Mouse (Mus musculus) liver, embryonic 16.5 days (tissue): Measurements from ENCODE around the gene Recql. TPM values are rescaled to one million over a fixed set of nuclear protein-coding genes. Genes with fewer than 3 reads are reported as not detected.
A peak's percentile ranks its signal among the peaks of the same experiment; 100 is the strongest.

Experiments used
- ATAC-seq: fragments of 200-750 bp; cut with Nextera tagmentation; 2 replicates; pipeline ENCODE4 v1.8.0; 2017; ENCODE audit warnings: low read depth, mild to moderate bottlenecking, moderate number of reproducible peaks, moderate library complexity
- H3K27ac ChIP-seq: fragments of 300-500 bp; sonication (generic); 2 replicates; pipeline ENCODE4 v1.5.1; 2014; ENCODE audit warnings: mild to moderate bottlenecking, low read length
- H3K27me3 ChIP-seq: fragments of 300-500 bp; sonication (generic); 2 replicates; pipeline ENCODE4 v1.6.1; 2014; ENCODE audit warnings: low read depth, low read length, mixed read lengths; ENCODE audit not compliant: control insufficient read depth, insufficient read depth
- H3K36me3 ChIP-seq: fragments of 300-500 bp; sonication (generic); 2 replicates; pipeline ENCODE4 v1.6.1; 2014; ENCODE audit warnings: mild to moderate bottlenecking; ENCODE audit not compliant: control insufficient read depth, insufficient read depth
- H3K4me1 ChIP-seq: fragments of 300-500 bp; sonication (generic); 2 replicates; pipeline ENCODE4 v1.6.1; 2014; ENCODE audit warnings: low read depth, low read length, mixed read lengths; ENCODE audit not compliant: control insufficient read depth
- H3K4me2 ChIP-seq: fragments of 300-500 bp; sonication (generic); 2 replicates; pipeline ENCODE4 v1.6.1; 2014; ENCODE audit warnings: low read depth, low read length, mixed read lengths
- H3K4me3 ChIP-seq: fragments of 300-500 bp; sonication (generic); 2 replicates; pipeline ENCODE4 v1.5.1; 2014; ENCODE audit warnings: low read depth, mild to moderate bottlenecking, low read length
- H3K9ac ChIP-seq: fragments of 300-500 bp; sonication (generic); 2 replicates; pipeline ENCODE4 v1.6.1; 2014; ENCODE audit warnings: low read depth, low read length
- H3K9me3 ChIP-seq: fragments of 300-500 bp; sonication (generic); replicated peaks from 2 replicates; pipeline ENCODE4 v1.6.1; 2016; ENCODE audit warnings: low read length; ENCODE audit not compliant: control insufficient read depth
- WGBS: fragments of 180-500 bp; shearing (Covaris S2); extraction: QIAGEN DNeasy Blood & Tissue Kit; methylation state at CpG from one replicate; pipeline ENCODE4 v1.1.7; 2014; ENCODE audit not compliant: insufficient replicate concordance; 5-methylcytosine and 5-hydroxymethylcytosine counted together
- polyA plus RNA-seq: library from polyadenylated mRNA; unstranded; fragments of >200 nt; fragmentation: Nextera tagmentation; extraction: Ambion mirVana; gene quantifications from 2 replicates; pipeline ENCODE4 v1.2.1, GENCODE M21; 2015

Gene Recql
- polyA plus RNA-seq, 1 experiment from 2014 or later = 12.1 TPM

GRCm38 (mm10) chr6:142392312-142392711, 5.4 kb upstream of the Recql start:
- no peak overlapping the region for H3K27ac ChIP-seq
- H3K9ac ChIP-seq = no peak overlapping the region
- no peak for ATAC-seq
- peaks cover 9% of the 10 kb centered on the region for H3K4me1 ChIP-seq
- no peak overlapping the region for H3K4me2 ChIP-seq
- 32% methylated on average over 5 of the region's 5 CpGs for WGBS
- H3K9me3 ChIP-seq = no peaks in the 10 kb centered on the region
- no peak overlapping the region for H3K4me3 ChIP-seq
- peaks cover 18% of the 10 kb centered on the region for H3K36me3 ChIP-seq
- H3K27me3 ChIP-seq = no peaks in the 10 kb centered on the region

DNA sequence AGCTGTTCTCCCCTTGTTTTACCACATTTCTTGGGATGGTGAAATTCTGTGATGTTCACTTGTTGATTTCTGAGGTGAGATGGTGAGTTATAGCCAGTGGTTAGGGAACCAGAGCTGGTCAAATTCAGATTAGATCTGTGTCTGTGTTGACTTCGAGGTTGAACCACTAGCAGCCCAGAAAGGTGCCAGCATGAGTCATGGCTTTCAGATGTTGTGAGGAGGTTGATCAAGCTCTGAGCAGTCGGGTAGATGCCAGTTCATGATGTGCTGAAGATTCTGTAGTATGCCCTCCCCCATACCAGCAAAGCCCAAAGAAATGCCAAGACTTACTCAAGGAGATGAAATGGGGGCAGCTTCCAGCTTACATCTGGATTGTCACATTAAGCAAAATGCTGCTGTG, 2.2 kb upstream of the Recql start:
- no peaks in the 10 kb centered on the region for H3K9me3 ChIP-seq
- peaks cover 12% of the 10 kb centered on the region for H3K4me1 ChIP-seq
- H3K4me3 ChIP-seq = no peak overlapping the region
- WGBS = 37% methylated on average over 2 of the region's 2 CpGs
- ATAC-seq = no peak
- no peaks in the 10 kb centered on the region for H3K27me3 ChIP-seq
- no peak overlapping the region for H3K9ac ChIP-seq
- H3K27ac ChIP-seq = no peak overlapping the region
- no peak overlapping the region for H3K4me2 ChIP-seq
- H3K36me3 ChIP-seq = peaks cover 4% of the 10 kb centered on the region; the same call in 1 of the 2 replicates

DNA sequence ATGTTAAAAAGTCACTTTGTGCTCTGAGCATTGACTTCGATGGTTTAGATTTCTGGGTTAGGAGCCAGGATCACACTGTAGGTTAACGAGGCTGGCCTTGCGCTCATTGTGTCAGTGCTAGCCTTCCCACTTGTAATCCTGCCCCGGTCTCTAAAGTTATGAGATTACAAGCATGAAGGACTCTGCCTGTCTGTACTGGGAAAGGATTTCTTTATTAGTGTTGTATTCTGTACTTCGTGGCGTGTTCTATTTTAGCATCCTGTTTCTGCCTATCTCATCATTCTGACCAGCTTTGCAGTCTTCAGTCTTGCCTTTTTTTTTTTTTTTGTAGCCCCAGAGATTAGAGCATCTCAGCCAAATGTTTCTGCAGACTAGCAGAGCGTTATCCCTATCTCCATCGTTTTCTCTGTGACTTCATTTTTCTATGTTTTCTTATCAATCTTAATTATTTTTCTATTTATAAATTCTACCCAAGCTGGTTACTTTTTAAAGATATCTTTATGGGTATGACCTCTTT, 926 bp upstream of the Recql start:
- H3K9ac ChIP-seq = peak overlapping the region; percentile 88
- H3K4me3 ChIP-seq = peak overlapping the region; percentile 96
- H3K36me3 ChIP-seq = no peaks in the 10 kb centered on the region
- no peaks in the 10 kb centered on the region for H3K27me3 ChIP-seq
- no peaks in the 10 kb centered on the region for H3K9me3 ChIP-seq
- no peak for ATAC-seq
- 6% methylated on average over 8 of the region's 8 CpGs for WGBS
- peak overlapping the region; percentile 92 for H3K4me2 ChIP-seq
- H3K27ac ChIP-seq = peak overlapping the region; percentile 64; the same call in 1 of the 2 replicates
- H3K4me1 ChIP-seq = peaks cover 12% of the 10 kb centered on the region

DNA sequence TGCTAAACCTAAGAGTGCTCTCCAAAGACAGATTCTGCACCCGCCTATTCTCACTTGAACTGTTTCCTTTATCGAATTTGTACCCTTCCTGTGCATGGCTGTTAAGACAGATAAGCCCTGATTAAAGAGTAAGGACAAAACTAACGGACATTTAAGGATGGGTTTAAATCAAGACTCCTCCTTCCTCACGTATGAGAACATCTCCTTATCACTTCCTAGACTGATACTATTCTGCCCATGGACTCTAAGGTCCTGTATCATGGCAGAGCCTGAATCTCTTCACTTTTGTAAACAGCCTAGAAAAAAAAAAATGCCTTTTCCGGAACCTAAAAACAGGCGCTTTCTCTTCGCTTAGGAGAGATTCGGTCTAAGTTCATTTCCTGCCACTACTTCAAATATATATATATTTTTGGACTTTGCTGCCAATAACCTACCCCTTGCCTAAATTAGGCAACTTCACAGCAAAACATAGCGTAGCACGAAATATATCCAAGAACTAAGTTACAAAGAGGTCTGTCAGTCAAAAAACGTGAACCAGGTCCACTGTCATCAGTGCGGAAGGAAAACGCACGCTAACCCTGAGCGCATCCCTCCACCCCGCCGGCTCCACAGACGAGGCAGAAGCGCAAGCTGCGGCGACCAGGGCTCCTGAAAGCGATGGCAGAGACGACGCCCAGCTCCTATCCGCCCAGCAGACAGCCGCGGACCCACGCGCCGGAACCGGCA, 439 bp downstream of the Recql start:
- peak; percentile 51 for ATAC-seq

GRCm38 (mm10) chr6:142384521-142384920, 2.4 kb downstream of the Recql start:
- Histone ChIP-seq H3K27ac (no peak overlapping the region), H3K4me1 (peaks cover 12% of the 10 kb centered on the region), H3K9me3 (no peaks in the 10 kb centered on the region), H3K4me2 (no peak overlapping the region), H3K27me3 (no peaks in the 10 kb centered on the region), H3K36me3 (no peaks in the 10 kb centered on the region), H3K9ac (no peak overlapping the region), H3K4me3 (no peak overlapping the region)
- 79% methylated on average over 9 of the region's 9 CpGs for WGBS
- ATAC-seq = no peak

More for the DNA sequence above, 439 bp downstream of the Recql start:
- peak overlapping the region; percentile 64 for H3K4me2 ChIP-seq
- no peaks in the 10 kb centered on the region for H3K9me3 ChIP-seq
- no peaks in the 10 kb centered on the region for H3K36me3 ChIP-seq
- peak overlapping the region; percentile 25 for H3K27ac ChIP-seq
- H3K4me1 ChIP-seq = peaks cover 12% of the 10 kb centered on the region
- peak overlapping the region; percentile 96 for H3K4me3 ChIP-seq
- WGBS = 1% methylated on average over 31 of the region's 31 CpGs
- no peaks in the 10 kb centered on the region for H3K27me3 ChIP-seq
- peak overlapping the region; percentile 46 for H3K9ac ChIP-seq

GRCm38 (mm10) chr6:142381615-142382014, 5.3 kb downstream of the Recql start:
- WGBS = 79% methylated on average over 7 of the region's 7 CpGs
- ATAC-seq = no peak
- H3K4me3 ChIP-seq = no peak overlapping the region
- no peaks in the 10 kb centered on the region for H3K9me3 ChIP-seq
- H3K27ac ChIP-seq = no peak overlapping the region
- no peaks in the 10 kb centered on the region for H3K27me3 ChIP-seq
- H3K36me3 ChIP-seq = peaks cover 2% of the 10 kb centered on the region
- peaks cover 3% of the 10 kb centered on the region; the same call in 1 of the 2 replicates for H3K4me1 ChIP-seq
- H3K4me2 ChIP-seq = no peak overlapping the region
- no peak overlapping the region for H3K9ac ChIP-seq

- Histone ChIP-seq H3K27ac (no peak overlapping the region), H3K4me1 (no peaks in the 10 kb centered on the region), H3K4me2 (no peak overlapping the region), H3K27me3 (no peaks in the 10 kb centered on the region), H3K4me3 (no peak overlapping the region), H3K36me3 (peaks cover 15% of the 10 kb centered on the region), H3K9ac (no peak overlapping the region), H3K9me3 (no peaks in the 10 kb centered on the region)
- 78% methylated on average over 6 of the region's 6 CpGs for WGBS
- ATAC-seq = no peak
Observed at GRCm38 (mm10) chr6:142379961-142380360, 6.9 kb downstream of the Recql start.

DNA sequence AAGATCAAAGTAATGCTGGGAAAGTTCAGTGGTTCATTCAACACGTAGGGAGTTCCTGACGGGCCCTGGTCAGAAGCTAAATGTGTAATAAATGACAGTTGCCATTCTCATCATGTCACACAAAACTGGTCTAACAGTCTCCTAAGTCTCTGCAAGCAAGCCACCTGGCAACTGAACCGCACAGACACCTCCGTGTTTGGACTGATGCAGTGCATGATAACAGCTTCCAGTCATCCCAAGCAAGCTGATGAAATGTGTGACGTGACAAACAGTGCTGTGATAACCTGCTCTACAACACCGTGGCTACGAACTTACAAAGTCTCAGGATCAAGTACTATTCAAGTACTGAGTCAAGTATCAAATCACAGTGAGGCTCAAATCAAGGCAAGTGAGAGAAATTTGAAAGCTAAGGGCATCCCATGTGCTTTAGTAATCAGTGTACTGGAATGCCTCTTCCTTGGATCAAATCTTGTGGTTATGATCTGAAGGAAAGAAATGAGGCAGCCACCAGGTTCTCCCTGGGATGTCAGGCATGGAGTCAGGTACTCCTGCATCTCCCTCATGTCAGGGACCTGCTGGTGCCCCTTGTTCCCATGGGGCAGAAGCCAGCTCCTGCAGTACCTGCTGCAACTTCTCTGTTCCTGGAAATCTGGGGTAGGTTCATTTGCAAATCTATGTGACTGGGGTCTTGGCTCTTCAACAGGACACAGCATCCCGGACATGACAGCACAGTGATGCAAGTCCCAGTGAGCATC, 8.1 kb downstream of the Recql start:
- H3K9me3 ChIP-seq = no peaks in the 10 kb centered on the region
- H3K9ac ChIP-seq = no peak overlapping the region
- no peak overlapping the region for H3K4me3 ChIP-seq
- H3K27ac ChIP-seq = no peak overlapping the region
- ATAC-seq = no peak
- peaks cover 19% of the 10 kb centered on the region for H3K36me3 ChIP-seq
- no peaks in the 10 kb centered on the region for H3K27me3 ChIP-seq
- H3K4me2 ChIP-seq = no peak overlapping the region
- WGBS = 77% methylated on average over 8 of the region's 8 CpGs
- H3K4me1 ChIP-seq = no peaks in the 10 kb centered on the region

DNA sequence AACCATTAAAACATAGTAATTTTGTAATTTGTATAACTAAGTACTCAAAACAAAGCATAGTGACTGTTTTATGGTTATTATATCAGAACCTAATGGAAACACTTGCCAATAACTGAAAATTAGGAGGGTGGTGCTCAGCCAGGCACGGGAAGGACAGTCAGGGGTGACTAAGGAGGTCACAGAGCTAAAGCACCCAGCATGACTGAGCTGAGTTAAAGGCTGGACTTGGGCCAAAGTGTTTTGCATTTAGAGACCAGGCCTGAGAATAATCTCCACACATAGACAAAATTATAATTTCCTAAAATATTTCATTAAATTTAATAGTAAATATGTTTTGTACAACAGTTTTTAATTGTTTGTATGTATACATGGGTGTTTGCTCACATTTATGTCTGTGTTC, 9.8 kb downstream of the Recql start:
- H3K9ac ChIP-seq = no peak overlapping the region
- H3K4me3 ChIP-seq = no peak overlapping the region
- ATAC-seq = no peak
- no peak overlapping the region for H3K4me2 ChIP-seq
- peaks cover 29% of the 10 kb centered on the region for H3K36me3 ChIP-seq
- H3K27ac ChIP-seq = no peak overlapping the region
- H3K9me3 ChIP-seq = no peaks in the 10 kb centered on the region
- WGBS = 63% methylated on average over 1 of the region's 1 CpGs
- no peaks in the 10 kb centered on the region for H3K4me1 ChIP-seq
- no peaks in the 10 kb centered on the region for H3K27me3 ChIP-seq
